Mouse (Mus musculus) myocyte (in vitro differentiated cells): ENCODE results near the gene Ssbp2.

Source experiments
- CEBPB ChIP-seq: IDR thresholded peaks from 2 replicates; pipeline ENCODE4 v1.6.1; 2011; ENCODE audit warnings: mild to moderate bottlenecking, moderate library complexity; ENCODE audit not compliant: poor library complexity, insufficient read depth, severe bottlenecking
- E2F4 ChIP-seq: IDR thresholded peaks from one replicate; pipeline ENCODE4 v1.6.1; 2011; ENCODE audit warnings: mild to moderate bottlenecking, control low read depth, moderate library complexity; ENCODE audit not compliant: insufficient read depth
- MAX ChIP-seq: IDR thresholded peaks from one replicate; pipeline ENCODE4 v1.6.1; 2011; ENCODE audit warnings: low read depth, mild to moderate bottlenecking, control low read depth
- MYOD1 ChIP-seq, 3 experiments: IDR thresholded peaks; one replicate each; pipeline ENCODE4 v1.6.1; 2011; ENCODE audit warnings: control low read depth in 2 of 3, low read depth in 2 of 3, mild to moderate bottlenecking in 2 of 3, moderate library complexity in 1 of 3; ENCODE audit not compliant: insufficient read length in 2 of 3, control insufficient read depth in 1 of 3
- MYOG ChIP-seq, 3 experiments: IDR thresholded peaks; one replicate each; pipeline ENCODE4 v1.6.1; 2011; ENCODE audit warnings: control low read depth in 2 of 3, low read depth in 2 of 3, mild to moderate bottlenecking in 2 of 3; ENCODE audit not compliant: insufficient read length in 2 of 3, control insufficient read depth in 1 of 3, insufficient read depth in 1 of 3
- POLR2A ChIP-seq: IDR thresholded peaks from one replicate; pipeline ENCODE4 v1.6.1; 2011; ENCODE audit warnings: low read depth, mild to moderate bottlenecking, control low read depth, moderate library complexity; ENCODE audit not compliant: insufficient read length
- POLR2AphosphoS2 ChIP-seq: IDR thresholded peaks from one replicate; pipeline ENCODE4 v1.6.1; 2011; ENCODE audit warnings: low read depth, control low read depth; ENCODE audit not compliant: insufficient read length
- SRF ChIP-seq: IDR thresholded peaks from one replicate; pipeline ENCODE4 v1.6.1; 2011; ENCODE audit warnings: low read depth; ENCODE audit not compliant: control insufficient read depth, insufficient read length
- TCF12 ChIP-seq: IDR thresholded peaks from one replicate; pipeline ENCODE4 v1.6.1; 2011; ENCODE audit warnings: mild to moderate bottlenecking, control low read depth; ENCODE audit not compliant: poor library complexity, insufficient read depth, severe bottlenecking
- USF1 ChIP-seq: IDR thresholded peaks from one replicate; pipeline ENCODE4 v1.6.1; 2011; ENCODE audit warnings: low read depth, mild to moderate bottlenecking, control low read depth, moderate library complexity

GRCm38 (mm10) chr13:91508991-91509390, 48.9 kb downstream of the Ssbp2 start:
- TF ChIP-seq POLR2AphosphoS2: no peak
- TF ChIP-seq MYOG (IDR thresholded peaks at IDR 0.05; ENCODE audit: control insufficient read depth in 1 of 3, insufficient read depth in 1 of 3, insufficient read length in 2 of 3, low read depth in 2 of 3): no peak
- TF ChIP-seq SRF: no peak
- TF ChIP-seq POLR2A: no peak
- TF ChIP-seq TCF12: no peak
- TF ChIP-seq USF1: no peak
- no peak for TF ChIP-seq MAX
- TF ChIP-seq E2F4: no peak
- no peak for TF ChIP-seq CEBPB
- no peak for TF ChIP-seq MYOD1 (IDR thresholded peaks at IDR 0.05; ENCODE audit: control insufficient read depth in 1 of 3, insufficient read length in 2 of 3, low read depth in 2 of 3)
